Mouse (Mus musculus): ENCODE data around the gene Gfod1. TPM values are rescaled to one million over a fixed set of nuclear protein-coding genes. Genes with fewer than 3 reads are reported as not detected.

Gene Gfod1
- total RNA-seq, 2 experiments from 2014 or later: 58.3 to 59.2 TPM

- peak; percentile 96 to 98 for DNase-seq (ENCODE audit: low spot score in 2 of 2)
These were observed 132.8 kb downstream of the Gfod1 start, which contains the start of gene Tbc1d7 for GRCm38 (mm10) chr13:43171020-43171710. Tbc1d7 (minus strand) TSS chr13:43171501.

GRCm38 (mm10) chr13:43167721-43168120, 136.3 kb downstream of the Gfod1 start:
- DNase-seq (ENCODE audit: low spot score in 2 of 2): no peak

GRCm38 (mm10) chr13:43159429-43159828, 144.5 kb downstream of the Gfod1 start:
- no peak for DNase-seq (ENCODE audit: low spot score in 2 of 2)

- no peak for DNase-seq (ENCODE audit: low spot score in 2 of 2)
These were observed 145.7 kb downstream of the Gfod1 start for GRCm38 (mm10) chr13:43158281-43158680.

GRCm38 (mm10) chr13:43157370-43157769, 146.6 kb downstream of the Gfod1 start:
- no peak for DNase-seq (ENCODE audit: low spot score in 2 of 2)

GRCm38 (mm10) chr13:43152005-43152520, 151.9 kb downstream of the Gfod1 start:
- no peak for DNase-seq (ENCODE audit: low spot score in 2 of 2)

- no peak for DNase-seq (ENCODE audit: low spot score in 2 of 2)
These were observed 154.3 kb downstream of the Gfod1 start for GRCm38 (mm10) chr13:43149661-43150060.

GRCm38 (mm10) chr13:43148692-43149091, 155.3 kb downstream of the Gfod1 start:
- DNase-seq (ENCODE audit: low spot score in 2 of 2): no peak

- no peak for DNase-seq (ENCODE audit: low spot score in 2 of 2)
These were observed 157.3 kb downstream of the Gfod1 start for GRCm38 (mm10) chr13:43146515-43147258.

Other genes starting within 250 kb of the Gfod1 start
- gene Tbc1d7, start 132.7 kb downstream of the Gfod1 start, total RNA-seq (2021): 10 to 100 TPM; 33.5 to 40.2 TPM
- gene Sirt5, start 61.3 kb upstream of the Gfod1 start, total RNA-seq (2021): 10 to 100 TPM; 16.6 to 24.6 TPM
- 10 to 100 TPM; 81.5 to 85.3 TPM for gene Nol7, start 94.2 kb upstream of the Gfod1 start, total RNA-seq (2021)
- gene Ranbp9, start 177.1 kb upstream of the Gfod1 start, total RNA-seq (2021): 10 to 100 TPM; 79.4 to 82.4 TPM